Mouse (Mus musculus) cerebellum, adult 9-10 months (tissue): ENCODE data around the gene Slc25a33.
"Not testable (repeated sequence)": the region's sequence is repeated elsewhere in the genome, so short reads cannot be mapped to it uniquely, and the experiment has no call there.

ENCODE experiments used
- DNase-seq: peaks from one replicate; pipeline ENCODE4 v3.0.0; 2022

The Slc25a33 gene

DNA sequence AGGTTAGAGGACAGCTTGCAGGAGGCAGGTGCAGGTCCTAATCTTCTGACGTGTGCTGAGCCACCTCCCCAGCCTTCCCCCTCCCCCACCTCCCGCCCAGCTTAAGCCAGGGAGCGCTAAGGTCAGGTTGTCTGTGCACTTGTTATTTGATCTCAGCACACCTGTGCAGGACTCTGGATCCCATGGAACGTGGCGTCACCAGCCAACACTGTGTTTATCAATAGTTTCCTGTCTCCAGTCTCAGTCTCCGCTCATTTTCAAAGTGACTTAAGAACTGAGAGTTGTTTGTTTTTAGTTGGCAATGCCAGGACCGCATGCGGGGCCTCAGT, 19.9 kb upstream of the Slc25a33 start:
- DNase-seq = no peak

DNA sequence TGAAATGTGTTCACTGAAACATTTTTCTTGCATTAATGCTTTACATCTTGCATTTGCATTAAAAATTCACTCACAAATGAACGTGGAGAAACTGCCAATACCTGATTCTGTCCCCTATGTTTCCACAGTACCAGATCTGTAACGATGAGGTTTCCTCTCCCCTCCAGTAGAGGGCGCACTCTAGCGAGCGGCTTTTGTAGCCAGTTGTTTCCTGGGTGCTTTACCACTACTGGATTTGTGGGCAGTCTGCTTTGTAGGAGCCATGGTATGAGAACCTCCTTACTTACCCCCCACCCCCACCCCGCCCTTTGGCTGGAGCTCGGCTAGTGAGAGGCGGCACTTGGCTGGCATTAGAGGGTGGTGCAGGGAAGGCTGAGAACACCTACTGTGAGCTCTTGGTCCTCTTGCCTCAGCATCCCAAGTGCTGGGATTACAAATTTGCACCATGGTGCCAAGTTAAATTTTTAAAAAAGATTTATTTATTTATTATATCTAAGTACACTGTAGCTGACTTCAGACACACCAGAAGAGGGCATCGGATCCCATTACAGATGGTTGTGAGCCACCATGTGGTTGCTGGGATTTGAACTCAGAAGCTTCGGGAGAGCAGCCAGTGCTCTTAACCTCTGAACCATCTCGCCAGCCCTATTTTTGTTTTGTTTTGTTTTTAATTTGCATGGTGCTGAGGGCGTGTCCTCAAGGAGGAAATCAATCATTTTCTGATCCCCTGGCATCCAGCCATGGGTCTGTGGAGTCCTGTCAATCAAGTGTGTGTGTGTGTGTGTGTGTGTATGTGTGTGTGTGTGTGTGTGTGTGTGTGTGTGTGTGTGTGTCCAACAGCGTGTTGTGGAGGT, 19.3 kb upstream of the Slc25a33 start:
- DNase-seq = no peak

DNA sequence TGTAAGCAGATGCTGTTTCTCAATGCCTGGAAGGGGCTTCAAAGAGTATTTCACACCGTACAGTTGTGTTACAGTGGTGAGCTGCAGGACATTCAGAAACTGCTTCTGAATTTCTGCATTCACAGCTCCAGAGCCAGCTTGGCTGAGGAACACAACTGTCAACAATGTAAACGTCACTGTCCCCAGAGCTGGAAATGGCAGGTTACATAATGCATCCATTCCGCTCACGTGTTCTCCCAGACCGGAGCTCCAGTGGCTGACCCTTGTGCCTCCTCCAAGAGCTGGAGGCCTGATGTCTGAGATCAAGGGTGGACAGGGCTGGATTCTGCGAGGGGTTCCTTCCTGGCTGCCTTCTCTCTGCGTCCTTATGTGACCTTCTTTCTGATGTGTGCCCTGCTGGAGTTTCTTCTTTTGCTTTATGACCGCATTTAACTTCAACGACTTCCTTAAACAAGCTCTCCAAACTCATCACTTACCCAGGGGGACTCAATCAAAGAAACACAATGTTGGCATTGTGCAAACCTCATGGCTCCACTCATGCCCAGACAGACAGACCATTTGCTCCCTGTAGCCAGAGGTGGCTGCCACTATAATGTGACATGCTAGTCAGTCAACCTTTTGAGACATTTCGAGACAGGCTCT, 18.2 kb upstream of the Slc25a33 start:
- no peak for DNase-seq

DNA sequence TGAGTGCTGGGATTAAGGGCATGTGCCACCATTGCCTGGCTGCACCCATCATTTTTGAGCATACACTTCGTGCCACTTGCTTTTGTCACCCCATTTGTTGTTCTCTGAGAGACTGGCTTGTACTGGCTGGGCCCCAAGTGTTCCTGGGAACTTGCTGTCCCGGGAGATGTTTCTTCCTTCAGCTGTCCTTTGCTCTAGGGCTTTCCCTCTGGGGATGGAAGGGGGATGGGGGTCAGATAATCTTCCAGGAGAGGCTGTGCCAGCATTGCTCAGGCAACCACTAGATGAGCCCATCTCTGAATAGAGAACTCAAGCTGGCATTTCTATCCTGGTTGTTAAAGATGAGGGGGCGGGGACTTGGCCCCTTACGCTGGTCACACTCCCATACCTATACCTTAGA, 17.4 kb upstream of the Slc25a33 start:
- no peak for DNase-seq

DNA sequence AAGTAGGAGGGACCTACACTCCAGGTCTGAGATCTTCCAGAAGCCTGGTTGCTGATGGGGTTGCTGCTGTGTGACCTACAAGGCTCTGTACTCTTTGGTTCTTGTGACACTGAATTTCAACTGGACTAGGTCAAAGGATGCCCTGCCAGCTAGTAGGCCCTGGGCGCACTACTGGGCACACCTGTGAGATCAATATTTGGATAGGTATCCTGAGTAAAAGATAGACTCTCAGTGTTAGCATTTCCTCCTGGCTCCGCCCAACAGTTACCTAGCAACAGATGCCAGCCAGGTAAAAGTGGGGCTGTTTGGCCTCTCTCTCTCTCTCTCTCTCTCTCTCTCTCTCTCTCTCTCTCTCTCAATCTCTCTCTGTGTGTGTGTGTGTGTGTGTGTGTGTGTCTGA, 16.9 kb upstream of the Slc25a33 start:
- no peak for DNase-seq

DNA sequence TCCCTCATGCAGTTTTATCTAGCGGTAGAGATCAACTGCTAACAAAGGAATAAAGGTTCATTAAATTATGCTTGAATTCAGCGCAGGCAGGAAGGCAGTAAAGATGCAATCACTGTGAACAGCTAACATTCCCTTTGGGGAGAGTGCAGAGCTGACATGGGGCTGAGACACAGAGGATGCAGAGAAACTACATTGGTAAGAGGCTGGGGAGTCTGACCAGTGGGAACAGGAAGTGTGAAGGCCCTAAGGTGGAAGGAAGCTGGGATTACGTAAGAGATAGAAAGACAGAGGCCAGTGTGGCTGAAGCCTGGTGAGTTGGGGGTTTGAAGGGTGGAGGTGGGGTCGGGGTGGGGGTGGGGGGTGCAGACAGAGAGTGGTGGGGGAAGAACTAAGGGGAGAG, 16.5 kb upstream of the Slc25a33 start:
- DNase-seq = no peak

DNA sequence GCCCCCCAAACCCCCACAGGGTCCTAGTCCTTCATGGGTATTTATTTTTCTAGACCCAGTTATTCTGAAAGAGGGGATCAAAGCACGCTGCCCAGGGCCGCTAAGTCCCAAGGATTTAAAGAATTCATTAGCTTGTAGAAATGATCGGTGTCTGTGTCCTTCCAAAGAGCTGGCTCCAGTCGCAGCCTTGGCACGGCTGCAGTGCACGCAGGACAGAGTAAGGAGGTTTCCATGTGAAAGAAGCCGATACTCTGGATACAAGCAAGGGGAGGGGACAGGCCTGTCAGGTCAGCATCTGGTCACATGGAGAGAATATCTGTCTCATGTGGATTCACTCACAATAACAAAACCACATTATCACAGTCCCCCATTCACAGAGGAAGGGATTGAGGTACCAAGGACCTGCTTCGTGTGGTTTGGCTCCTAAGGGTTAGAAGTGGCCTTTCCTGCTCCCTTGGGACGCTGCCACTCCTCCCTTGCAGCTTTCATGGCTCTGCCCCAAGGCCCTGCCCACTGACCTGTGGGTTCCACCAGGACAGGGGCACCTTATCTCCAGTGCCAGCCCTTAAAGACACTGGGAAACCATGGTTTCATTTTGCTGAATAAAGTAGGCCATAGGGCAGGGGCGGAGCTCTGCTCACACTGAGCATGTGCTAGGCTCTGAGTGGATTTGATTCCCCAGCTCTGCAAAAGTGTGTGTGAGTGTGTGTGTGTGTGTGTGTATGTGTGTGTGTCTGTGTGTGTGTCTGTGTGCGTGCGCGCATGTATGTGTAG, 15.5 kb upstream of the Slc25a33 start:
- DNase-seq = no peak

DNA sequence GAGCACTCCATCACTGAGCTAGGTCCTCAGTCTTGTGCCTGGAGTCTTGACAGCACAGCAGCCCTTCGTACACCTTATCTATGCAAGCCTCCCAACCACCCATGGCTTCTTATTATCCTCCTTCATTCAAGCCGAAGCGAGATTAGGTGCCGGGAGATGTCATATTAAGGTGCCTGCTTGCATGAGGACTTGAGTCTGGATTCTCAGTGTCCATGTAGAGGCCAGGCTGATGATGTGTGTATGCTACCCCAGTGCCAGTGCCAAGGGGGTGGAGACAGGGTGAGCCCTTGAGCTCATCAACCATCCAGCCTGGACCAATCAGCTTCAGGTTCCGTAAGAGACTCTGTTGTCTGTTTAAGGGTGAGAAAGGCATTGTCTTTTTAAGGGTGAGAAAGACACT, 10.8 kb upstream of the Slc25a33 start:
- DNase-seq = no peak

DNA sequence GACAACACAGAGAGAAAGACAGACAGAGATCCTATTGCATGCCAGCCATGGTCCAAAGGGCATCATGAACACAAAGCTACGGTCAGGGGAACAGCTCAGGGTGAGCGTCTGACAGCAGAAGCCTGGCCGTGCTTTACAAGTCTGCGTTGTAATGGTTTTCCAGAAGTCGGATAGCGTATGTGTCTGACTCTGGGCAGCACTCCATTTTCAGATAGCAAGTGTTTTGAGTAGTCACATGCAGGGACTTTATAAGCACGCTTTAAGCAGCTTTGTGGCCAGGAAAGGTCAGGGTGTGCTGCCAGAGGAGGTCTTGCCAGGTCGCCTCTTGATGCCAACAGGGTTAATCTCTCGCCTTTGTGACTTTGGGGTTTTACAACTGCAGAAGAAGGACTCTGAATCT, 10.3 kb upstream of the Slc25a33 start:
- DNase-seq = no peak

DNA sequence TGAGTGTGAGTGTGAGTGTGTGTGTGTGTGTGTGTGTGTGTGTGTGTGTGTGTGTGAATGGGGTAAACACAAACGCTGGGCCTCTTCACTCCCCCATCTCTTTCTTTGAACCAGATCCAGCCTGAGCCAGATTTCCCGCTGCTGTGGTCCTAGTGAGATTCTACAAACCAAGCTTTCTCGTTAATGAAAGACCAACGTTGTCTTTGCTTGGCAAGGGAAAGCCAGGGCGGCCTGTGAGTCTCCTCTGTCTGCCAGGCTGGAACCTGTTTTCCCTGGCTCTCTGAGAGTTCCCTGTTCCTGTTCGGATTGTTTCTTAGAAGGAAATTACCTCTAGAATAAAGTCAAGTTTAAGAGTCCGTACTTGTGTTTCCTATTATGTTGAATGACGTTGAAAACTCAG, 8.9 kb upstream of the Slc25a33 start:
- DNase-seq = no peak

DNA sequence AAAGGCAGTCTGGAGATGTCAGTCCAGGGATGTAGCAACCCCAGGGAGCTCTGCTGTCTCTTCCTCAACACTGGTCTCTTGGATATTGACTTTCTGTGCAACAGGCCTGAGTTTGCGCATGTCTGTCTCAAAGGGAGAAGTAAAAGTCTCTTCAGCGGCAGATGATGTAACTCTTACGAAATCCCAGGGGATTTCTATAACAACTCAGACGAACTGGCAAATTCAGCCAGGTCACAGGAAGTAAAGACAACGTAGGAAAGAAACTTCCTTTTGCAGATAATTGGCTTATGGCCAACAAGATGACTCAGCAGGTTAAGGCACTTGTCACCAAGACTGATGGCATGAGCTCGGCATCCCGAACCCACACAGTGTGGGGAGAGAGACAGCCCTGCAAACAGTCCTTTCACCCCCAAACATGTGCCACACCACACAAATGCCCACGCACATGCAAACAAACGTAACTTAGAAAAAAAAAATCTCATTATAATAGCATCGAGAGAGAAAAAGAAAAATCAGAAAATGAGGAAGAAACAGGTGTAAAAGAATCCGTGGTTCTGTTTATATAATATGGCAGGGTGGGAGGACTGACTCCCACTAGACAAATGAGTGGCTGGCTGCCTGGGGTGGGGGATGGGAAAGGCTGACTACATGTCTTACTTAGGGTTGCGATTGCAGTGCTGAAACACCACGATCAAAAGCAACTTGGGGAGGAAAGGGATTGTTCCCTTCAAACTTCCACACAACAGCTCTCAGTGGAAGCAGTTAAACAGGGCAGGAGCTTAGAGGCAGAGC, 6.7 kb upstream of the Slc25a33 start:
- no peak for DNase-seq

DNA sequence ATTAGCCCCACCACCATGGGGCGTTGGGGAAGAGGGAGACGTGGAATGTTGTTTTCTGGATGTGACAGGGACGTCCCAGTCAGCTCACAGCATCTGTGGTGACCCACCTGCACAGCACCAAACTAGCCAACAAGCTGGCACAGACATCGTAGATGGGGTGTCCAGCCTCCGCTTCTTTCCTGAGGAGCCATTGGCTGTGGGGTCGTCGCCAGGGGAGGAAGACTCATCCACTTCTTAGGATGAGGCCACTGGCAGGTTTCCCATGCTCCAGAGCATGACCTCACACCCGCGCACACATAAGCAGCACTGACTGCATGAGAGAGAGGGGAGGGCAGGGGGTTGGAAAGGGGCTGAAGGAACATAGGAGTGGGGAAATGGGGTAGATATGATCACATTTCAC, 5.9 kb upstream of the Slc25a33 start:
- DNase-seq = no peak

DNA sequence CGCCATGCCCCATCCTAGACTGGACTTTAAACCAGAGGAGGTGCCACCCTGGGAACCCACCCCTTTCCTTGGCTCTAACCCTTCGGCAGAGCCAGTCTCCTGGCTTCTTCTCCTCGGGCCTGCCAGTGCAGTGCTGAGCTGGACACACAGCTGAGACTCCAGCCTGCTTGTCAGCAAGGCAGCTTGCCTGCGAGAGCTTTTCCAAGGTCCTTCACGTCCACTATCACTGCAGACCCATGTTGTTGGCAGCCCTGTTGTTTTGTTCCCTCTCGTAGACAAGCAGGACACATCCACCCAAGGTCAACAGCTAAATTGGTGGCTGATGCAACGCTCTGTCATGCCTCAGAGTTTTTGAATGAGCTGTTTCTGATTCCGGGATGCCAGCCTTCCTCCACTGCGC, 3.0 kb upstream of the Slc25a33 start:
- no peak for DNase-seq

DNA sequence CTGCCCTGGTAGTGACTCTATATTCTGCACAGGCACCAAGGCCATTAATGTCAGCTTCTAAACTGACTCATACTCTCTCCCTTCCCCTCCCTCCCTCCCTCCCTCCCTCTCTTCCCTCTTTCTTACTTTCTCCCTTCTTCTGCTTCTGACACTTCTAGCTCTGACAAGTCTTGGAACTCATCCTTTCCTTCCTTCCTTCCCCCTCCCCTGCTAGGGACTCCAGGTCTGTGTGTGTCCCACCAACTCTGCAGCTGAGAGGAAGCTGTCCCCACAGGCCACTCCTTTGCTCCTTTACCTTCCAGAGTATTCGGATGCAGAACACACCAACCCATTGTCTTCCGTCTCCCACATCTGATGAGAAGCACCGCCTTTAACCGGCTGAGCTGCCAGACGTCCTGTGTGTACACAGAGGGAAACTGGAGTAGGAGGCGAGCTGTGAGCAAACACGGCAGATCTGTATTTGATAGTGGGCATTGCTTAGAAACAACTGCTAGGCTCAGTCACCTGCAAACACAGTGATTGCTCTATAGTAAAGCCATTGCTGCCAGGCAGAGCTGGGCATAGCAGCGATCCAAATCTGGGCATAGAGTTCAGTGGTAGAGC, 1.8 kb upstream of the Slc25a33 start:
- no peak for DNase-seq

DNA sequence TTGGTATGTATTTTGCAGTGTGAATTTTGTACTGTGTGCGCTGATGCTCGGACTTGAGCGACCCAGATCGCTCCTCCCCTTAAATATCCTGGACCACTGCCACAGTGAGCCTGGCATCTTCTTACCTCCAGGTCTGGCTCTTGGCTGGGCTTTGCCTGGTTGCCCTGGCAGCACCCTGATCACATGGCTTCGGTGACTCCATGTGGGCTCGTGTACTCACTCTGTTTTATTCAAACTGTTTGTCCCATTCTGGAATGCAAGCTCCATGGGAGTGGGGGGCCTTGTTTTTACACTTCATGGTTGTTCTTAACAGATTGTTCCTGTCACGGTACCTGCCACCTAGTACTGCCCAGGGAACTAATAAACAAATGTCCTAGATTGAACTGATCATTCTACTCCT, 1.3 kb upstream of the Slc25a33 start:
- DNase-seq = peak; percentile 57

DNA sequence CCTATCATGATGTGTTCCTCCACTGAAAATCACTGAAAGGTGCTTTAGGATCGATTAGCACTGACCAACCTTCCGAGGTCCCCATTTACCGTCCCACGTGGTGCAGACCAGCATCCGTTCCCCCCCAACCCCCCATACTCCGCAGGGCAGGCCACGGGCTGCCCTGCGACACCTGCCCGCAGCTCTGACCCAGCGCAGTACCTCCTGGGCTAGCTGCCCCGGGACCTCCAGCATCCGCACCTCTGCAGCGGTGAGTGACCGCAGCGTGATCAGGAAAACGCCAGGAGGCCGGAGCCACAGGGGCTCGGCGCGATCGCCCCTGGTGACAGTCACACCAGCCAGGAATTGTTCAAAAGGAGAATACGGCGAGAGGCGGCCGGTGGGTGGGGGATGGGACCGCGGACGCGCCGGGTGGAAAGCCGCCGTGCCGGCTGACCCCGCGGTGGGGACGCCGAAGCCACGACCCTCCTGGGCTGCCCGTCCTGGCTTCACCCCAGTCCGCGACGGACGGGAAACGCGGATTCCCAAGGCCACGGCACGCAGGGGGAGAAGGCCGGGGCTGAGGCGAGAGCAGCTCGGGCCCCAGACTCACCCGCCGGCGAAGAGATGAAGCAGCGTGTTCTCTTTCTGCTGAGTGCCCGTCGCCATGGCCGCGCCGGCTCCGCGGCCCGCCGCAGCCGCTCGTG, 526 bp downstream of the Slc25a33 start:
- DNase-seq = peak; percentile 54

DNA sequence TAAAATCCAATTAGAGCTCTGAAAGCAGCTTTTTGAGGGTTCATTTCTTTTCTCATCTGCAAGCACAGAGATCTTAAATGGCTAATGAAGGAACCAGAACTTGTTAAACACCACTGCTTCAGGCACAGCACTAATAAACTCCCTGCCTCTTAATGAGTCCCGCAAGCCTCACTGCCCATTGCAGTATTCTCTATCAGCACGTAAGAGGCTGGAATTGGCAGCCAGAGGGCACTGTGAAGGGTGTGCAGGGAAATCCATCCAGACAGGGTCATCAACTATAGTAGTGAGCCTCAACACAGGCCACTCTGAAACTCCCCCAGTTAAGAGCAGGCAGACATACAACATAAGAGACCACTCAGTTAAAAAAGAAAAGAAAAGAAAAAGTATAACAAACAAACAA, 1.7 kb downstream of the Slc25a33 start:
- peak; percentile 62 for DNase-seq

DNA sequence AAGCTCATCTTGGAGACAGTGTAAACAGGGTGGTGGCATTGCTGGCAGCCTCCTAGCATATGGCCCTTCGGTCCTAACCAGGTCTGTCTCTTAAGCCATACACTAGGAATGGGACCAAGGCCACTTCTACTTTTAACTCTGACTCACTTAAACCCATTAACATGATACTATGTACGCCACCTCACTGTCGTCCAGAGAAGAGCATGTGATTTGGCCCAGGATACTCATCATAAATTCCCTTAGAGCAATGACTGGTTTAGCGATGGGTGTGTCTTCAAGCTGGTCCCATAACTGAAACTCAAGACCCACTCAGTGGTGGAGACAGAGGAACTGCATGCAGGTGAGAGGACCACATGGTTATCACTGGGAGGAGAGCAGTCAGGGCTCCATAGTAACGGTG, 8.9 kb downstream of the Slc25a33 start:
- DNase-seq = no peak

DNA sequence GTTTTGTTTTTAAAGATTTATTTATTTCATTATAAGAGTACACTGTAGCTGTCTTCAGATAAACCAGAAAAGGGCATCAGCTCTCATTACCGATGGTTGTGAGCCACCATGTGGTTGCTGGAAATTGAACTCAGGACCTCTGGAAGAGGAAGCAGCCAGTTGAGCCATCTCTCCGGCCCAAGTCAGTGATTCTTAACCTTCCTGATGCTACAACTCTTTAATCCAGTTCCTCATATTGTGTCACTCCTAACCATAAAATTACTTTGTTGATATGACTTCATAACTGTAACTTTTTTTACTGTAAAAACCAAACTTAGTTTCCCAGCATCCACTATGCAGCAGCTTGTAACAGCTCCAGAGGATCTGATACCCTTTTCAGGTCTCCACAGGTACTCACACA, 10.7 kb downstream of the Slc25a33 start:
- no peak for DNase-seq

DNA sequence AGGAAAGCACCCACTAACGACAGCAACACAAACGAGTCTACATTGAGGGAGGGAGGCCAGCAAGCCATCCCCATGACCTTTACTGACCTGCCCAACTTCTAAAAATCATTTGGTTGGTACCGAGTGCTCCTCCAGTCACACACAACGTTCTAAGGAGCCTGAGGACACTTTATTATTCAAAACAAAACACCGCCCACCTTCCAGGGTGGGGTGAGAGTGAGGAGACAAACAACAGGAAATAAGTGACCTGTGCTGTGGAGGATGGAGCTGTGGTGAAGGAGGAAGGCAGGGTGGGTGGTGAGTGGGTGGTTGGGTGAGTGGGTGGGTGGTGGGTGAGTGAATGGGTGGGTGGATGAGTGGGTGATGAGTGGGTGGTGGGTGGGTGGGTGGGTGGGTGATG, 14.6 kb downstream of the Slc25a33 start:
- no peak for DNase-seq

DNA sequence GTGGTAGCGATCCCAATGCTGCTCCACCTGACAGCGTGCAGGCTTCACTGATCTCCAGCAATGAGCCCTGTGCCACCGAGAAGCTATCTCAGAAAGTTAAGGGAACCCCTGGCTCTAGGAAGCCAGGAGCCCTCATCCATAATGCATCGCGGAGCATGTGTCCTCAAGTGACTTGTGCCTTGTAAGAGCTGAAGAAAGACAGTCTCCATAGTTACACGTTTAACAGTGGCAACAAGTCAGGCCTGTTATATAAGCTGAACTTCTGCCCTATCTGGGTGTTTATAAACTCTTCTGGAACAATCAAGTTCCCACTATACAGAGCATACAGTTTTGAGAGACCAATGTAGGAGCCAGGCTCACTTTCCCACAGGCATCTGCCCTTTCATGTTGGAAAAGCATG, 15.7 kb downstream of the Slc25a33 start:
- DNase-seq = no peak

DNA sequence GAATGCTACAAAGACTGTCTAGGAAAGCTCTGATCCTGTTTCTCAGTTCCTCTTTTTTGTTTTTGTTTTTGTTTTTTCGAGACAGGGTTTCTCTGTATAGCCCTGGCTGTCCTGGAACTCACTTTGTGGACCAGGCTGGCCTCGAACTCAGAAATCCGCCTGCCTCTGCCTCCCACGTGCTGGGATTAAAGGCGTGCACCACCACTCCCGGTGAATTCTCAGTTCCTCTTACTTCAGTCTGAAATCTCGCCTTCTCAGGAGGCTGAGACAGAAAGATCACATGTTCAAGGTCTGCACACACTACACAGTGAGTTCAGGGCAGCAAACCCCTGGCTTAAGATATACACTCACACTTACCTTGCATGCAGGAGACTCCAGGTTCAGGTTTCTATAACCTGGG, 17.5 kb downstream of the Slc25a33 start:
- not testable (repeated sequence) for DNase-seq
